Comparison of ENCODE assay signal across 19 mouse cellular contexts in genomic region chr4:52060031-52060430, GRCm38 (mm10).
DNase-seq lines count a peak whose midpoint lies in the region; TF ChIP-seq lines count a peak whose summit lies in the region.
"Had no signal": no experiment of that assay in that cellular context is flagged by ENCODE, and none has a peak within 500 bp of the region (broad histone marks: within the 10 kb centered on the region; RNA-seq: fewer than 3 reads in every experiment).

No protein-coding gene starts in this region.

- no peak overlapping the region for H3K4me3 ChIP-seq in left cerebral cortex, adult 2 months

- DNase-seq in ES-CJ7 (ENCODE audit: low read depth, low spot score) (peak; percentile 55), R1 (ENCODE audit: low read depth, low spot score) (peak; percentile 80), ZHBTc4 (ENCODE audit: low read depth, low spot score) (peak; percentile 31)
- no peak for DNase-seq in layer of hippocampus, adult 9-10 months (ENCODE audit: low spot score)
- no peak for DNase-seq in neural tube, embryonic 10.5 days (ENCODE audit: extremely low spot score, low spot score)
- DNase-seq in left cerebral cortex, adult 2 months (ENCODE audit: extremely low spot score in 1 of 2, low spot score in 2 of 2) = no peak
- DNase-seq: adrenal gland, adult 2 months; adrenal gland, adult 8-10 months; adrenal gland, postnatal 10 days; adrenal gland, postnatal 14 days; adrenal gland, postnatal 25 days; adrenal gland, postnatal 36 days; B cell, adult 2 months; cerebellum, adult 11 months; cerebellum, adult 11-12 months; cerebellum, adult 18-20 months; cerebellum, adult 2 months; cerebellum, adult 8-10 months; cerebellum, adult 9-10 months had no signal

- no peak overlapping the region for H3K27ac ChIP-seq in left cerebral cortex, adult 2 months

- TF ChIP-seq CTCF in left cerebral cortex, adult 2 months (IDR thresholded peaks at IDR 0.05) = no peak

- intact Hi-C loops in left cerebral cortex, adult 2 months (cut with DNase I) = no loop called here

Comparison
In these comparisons a context has a peak if more than half of its experiments do, and no peak if none do; other contexts are left out.
1. DNase-seq: peak in ES-CJ7 (single experiment), R1 (single experiment) and ZHBTc4 (single experiment); none in layer of hippocampus, adult 9-10 months (single experiment), neural tube, embryonic 10.5 days (single experiment) and left cerebral cortex, adult 2 months (0 of 2).